ENCODE assay signal across 10 mouse cellular contexts in the genomic region with DNA sequence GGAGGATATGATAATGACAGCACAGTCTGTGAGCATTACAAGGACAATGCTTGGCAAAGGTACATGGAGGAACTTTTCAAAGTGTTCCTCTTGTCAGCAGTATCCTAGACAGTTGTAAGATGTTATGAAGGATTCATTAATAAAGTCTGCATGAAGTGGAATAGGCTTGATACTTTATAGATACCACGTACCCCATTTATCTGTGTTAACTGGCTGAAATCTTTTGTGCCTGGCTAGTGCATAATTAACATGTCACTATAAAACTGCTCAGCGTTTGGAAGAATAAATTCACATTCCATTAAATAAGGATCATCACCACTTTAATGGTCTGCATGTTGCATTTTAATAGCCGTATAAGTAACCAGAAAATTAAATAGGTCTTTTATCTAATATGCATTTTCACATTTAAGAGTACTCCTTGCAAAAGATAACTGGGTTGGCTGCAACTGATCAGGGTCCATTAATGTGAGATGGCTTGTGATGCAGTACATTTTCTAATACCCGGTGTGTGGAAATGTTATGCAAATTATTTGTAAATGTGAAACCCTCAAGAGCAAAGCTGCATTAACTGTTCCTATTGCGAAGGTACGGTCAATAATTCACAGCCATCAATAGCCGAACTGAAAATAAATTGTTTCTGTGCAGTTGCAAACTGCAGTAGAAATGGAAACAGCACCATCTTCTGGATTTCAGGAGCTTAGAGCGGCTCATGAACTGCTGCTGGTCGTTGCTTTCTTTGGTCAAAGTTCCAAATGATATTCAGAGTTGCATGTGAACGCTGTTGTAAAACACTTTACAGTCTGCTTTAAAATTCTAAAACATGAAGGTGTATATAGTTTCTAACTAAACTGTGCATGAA.
DNase-seq lines count a peak whose midpoint lies in the region; ATAC-seq lines count a peak whose summit lies in the region.
"Had no signal": no experiment of that assay in that cellular context is flagged by ENCODE, and none has a peak within 500 bp of the region (broad histone marks: within the 10 kb centered on the region; RNA-seq: fewer than 3 reads in every experiment).

No protein-coding gene starts in this region.

- H3K27ac ChIP-seq in heart, embryonic 15.5 days: no peak overlapping the region
- no peak overlapping the region for H3K27ac ChIP-seq in midbrain, embryonic 15.5 days
- H3K27ac ChIP-seq: lung, embryonic 15.5 days had no signal

- H3K36me3 ChIP-seq in heart, embryonic 15.5 days: no peaks in the 10 kb centered on the region
- no peaks in the 10 kb centered on the region for H3K36me3 ChIP-seq in midbrain, embryonic 15.5 days (replicated peaks)
- H3K36me3 ChIP-seq: lung, embryonic 15.5 days had no signal

- H3K27me3 ChIP-seq in heart, embryonic 15.5 days: no peaks in the 10 kb centered on the region
- H3K27me3 ChIP-seq in midbrain, embryonic 15.5 days (replicated peaks): no peaks in the 10 kb centered on the region
- H3K27me3 ChIP-seq: lung, embryonic 15.5 days had no signal

- ATAC-seq in heart, embryonic 15.5 days (replicated peaks; ENCODE audit: insufficient number of reproducible peaks, insufficient read depth, low FRiP score, low read depth): no peak
- ATAC-seq in midbrain, embryonic 15.5 days (replicated peaks): peak; percentile 85

- H3K9me3 ChIP-seq in heart, embryonic 15.5 days (replicated peaks): no peaks in the 10 kb centered on the region
- no peaks in the 10 kb centered on the region for H3K9me3 ChIP-seq in midbrain, embryonic 15.5 days
- H3K9me3 ChIP-seq: lung, embryonic 15.5 days had no signal

- intact Hi-C loops in gastrocnemius, postnatal 14 days (cut with DNase I; ENCODE audit: low total_unique reads): loop anchor here (5.0 kb wide), 1 partner anchor 454 kb away; no protein-coding TSS in a partner anchor

- 49% methylated on average over 10 of the region's 10 CpGs for WGBS in heart, embryonic 15.5 days
- 37% methylated on average over 10 of the region's 10 CpGs for WGBS in midbrain, embryonic 15.5 days

- H3K9ac ChIP-seq in heart, embryonic 15.5 days: no peak overlapping the region
- no peak overlapping the region for H3K9ac ChIP-seq in midbrain, embryonic 15.5 days
- H3K9ac ChIP-seq: lung, embryonic 15.5 days had no signal

- 0 out of 2 replicates have a peak overlapping the region, but pooled peaks have one; percentile 32 for H3K4me2 ChIP-seq in heart, embryonic 15.5 days
- H3K4me2 ChIP-seq in midbrain, embryonic 15.5 days: peak overlapping the region; percentile 40
- H3K4me2 ChIP-seq: lung, embryonic 15.5 days had no signal

- DNase-seq in heart, postnatal 4 days: no peak
- peak; percentile 81 for DNase-seq in brain, adult 2 months (ENCODE audit: low read depth, low spot score)
- peak; percentile 4 to 61 for DNase-seq in frontal cortex, postnatal 36 days (ENCODE audit: low spot score in 2 of 2)
- DNase-seq in gastrocnemius, postnatal 14 days: no peak
- no peak for DNase-seq in thymus, postnatal 0 days (ENCODE audit: low spot score)
- no peak for DNase-seq in Muller cell, postnatal 12 days (ENCODE audit: inconsistent ontology term)

- no peak overlapping the region for H3K4me3 ChIP-seq in heart, embryonic 15.5 days
- H3K4me3 ChIP-seq in midbrain, embryonic 15.5 days: peak overlapping the region; percentile 22
- H3K4me3 ChIP-seq: erythroblast, embryonic 14.5 days; lung, embryonic 15.5 days had no signal

- no peaks in the 10 kb centered on the region for H3K4me1 ChIP-seq in heart, embryonic 15.5 days (replicated peaks)
- H3K4me1 ChIP-seq in midbrain, embryonic 15.5 days: no peaks in the 10 kb centered on the region
- H3K4me1 ChIP-seq: lung, embryonic 15.5 days had no signal

Comparison
In these comparisons a context has a peak if more than half of its experiments do, and no peak if none do; other contexts are left out.
1. DNase-seq: peak in brain, adult 2 months (single experiment) and frontal cortex, postnatal 36 days (2 of 2); none in heart, postnatal 4 days (single experiment), gastrocnemius, postnatal 14 days (single experiment), thymus, postnatal 0 days (single experiment) and Muller cell, postnatal 12 days (single experiment).